Comparison of ENCODE assay signal across 6 mouse cellular contexts in genomic region chr6:94558603-94559002, GRCm38 (mm10). TPM values are rescaled to one million over a fixed set of nuclear protein-coding genes. Genes with fewer than 3 reads are reported as not detected.
A peak's percentile ranks its signal among the peaks of the same experiment; 100 is the strongest.
DNase-seq lines count a peak whose midpoint lies in the region; ATAC-seq and TF ChIP-seq lines count a peak whose summit lies in the region.
"Not testable (repeated sequence)": the region's sequence is repeated elsewhere in the genome, so short reads cannot be mapped to it uniquely, and the experiment has no call there.

No protein-coding gene starts in this region.

- not testable (repeated sequence) for H3K27me3 ChIP-seq in heart, embryonic 10.5 days (ENCODE audit: insufficient read depth, poor library complexity, severe bottlenecking); liver, adult 2 months (ENCODE audit: control insufficient read depth, insufficient read depth, low read length); liver, embryonic 16.5 days (ENCODE audit: control insufficient read depth, insufficient read depth, low read depth, low read length); liver, postnatal 0 days (ENCODE audit: insufficient read depth, low read length)

- not testable (repeated sequence) for H3K4me3 ChIP-seq in heart, embryonic 10.5 days; liver, adult 2 months (ENCODE audit: insufficient read depth, low read depth, low read length); liver, embryonic 16.5 days (ENCODE audit: low read depth, low read length); liver, postnatal 0 days (ENCODE audit: low read depth, low read length)

- H3K9me3 ChIP-seq in heart, embryonic 10.5 days; liver, embryonic 16.5 days (replicated peaks; ENCODE audit: control insufficient read depth, low read length); liver, postnatal 0 days (ENCODE audit: low read length): not testable (repeated sequence)

- 0 out of 2 replicates have a peak overlapping the region, but pooled peaks have one; percentile 31 for H3K9ac ChIP-seq in liver, adult 2 months (ENCODE audit: low read depth, low read length)
- H3K9ac ChIP-seq in liver, embryonic 16.5 days (ENCODE audit: low read depth, low read length); liver, postnatal 0 days (replicated peaks): not testable (repeated sequence)

- TF ChIP-seq CTCF in liver, adult 2 months (IDR thresholded peaks at IDR 0.05; ENCODE audit: low read depth, low read length); liver, postnatal 0 days (IDR thresholded peaks at IDR 0.05; ENCODE audit: low read depth): not testable (repeated sequence)

- H3K4me1 ChIP-seq in heart, embryonic 10.5 days: peaks cover 28% of the 10 kb centered on the region
- H3K4me1 ChIP-seq in liver, adult 2 months (ENCODE audit: control insufficient read depth, insufficient read depth, low read length); liver, embryonic 16.5 days (ENCODE audit: control insufficient read depth, low read depth, low read length); liver, postnatal 0 days (ENCODE audit: insufficient read depth): not testable (repeated sequence)

- 64% methylated on average over 1 of the region's 1 CpGs for WGBS in heart, embryonic 10.5 days
- WGBS in liver, adult 2 months: 19% methylated on average over 1 of the region's 1 CpGs
- WGBS in liver, embryonic 16.5 days (ENCODE audit: insufficient replicate concordance): 57% methylated on average over 1 of the region's 1 CpGs
- 54% methylated on average over 1 of the region's 1 CpGs for WGBS in liver, postnatal 0 days (ENCODE audit: insufficient replicate concordance)

- ATAC-seq in liver, embryonic 16.5 days (ENCODE audit: low read depth): peak; percentile 30; the same call in 1 of the 2 replicates
- peak; percentile 56 for ATAC-seq in liver, postnatal 0 days

- not testable (repeated sequence) for TF ChIP-seq EP300 in liver, postnatal 0 days (IDR thresholded peaks at IDR 0.05; ENCODE audit: low read depth)

- not testable (repeated sequence) for H3K4me2 ChIP-seq in liver, embryonic 16.5 days (ENCODE audit: low read depth, low read length); liver, postnatal 0 days (ENCODE audit: low read depth, low read length)

- peak overlapping the region; percentile 6; the same call in 1 of the 2 replicates for H3K27ac ChIP-seq in heart, embryonic 10.5 days
- peak overlapping the region; percentile 85 for H3K27ac ChIP-seq in liver, adult 2 months (replicated peaks; ENCODE audit: insufficient read depth, low read depth, low read length)
- not testable (repeated sequence) for H3K27ac ChIP-seq in liver, embryonic 16.5 days (ENCODE audit: low read length); liver, postnatal 0 days (ENCODE audit: low read depth)

- H3K79me2 ChIP-seq in liver, adult 2 months (ENCODE audit: control insufficient read depth, insufficient read depth, low read length): not testable (repeated sequence)

- peak; percentile 29 for DNase-seq in heart, adult 11 months
- DNase-seq in heart, embryonic 10.5 days (ENCODE audit: low spot score); liver, postnatal 0 days: not testable (repeated sequence)
- peak; percentile 1 for DNase-seq in heart, postnatal 4 days
- peak; percentile 93 for DNase-seq in liver, adult 2 months (ENCODE audit: extremely low read depth, low read depth, low spot score)

- not testable (repeated sequence) for H3K36me3 ChIP-seq in heart, embryonic 10.5 days; liver, adult 2 months (ENCODE audit: control insufficient read depth, insufficient read depth, low read length); liver, embryonic 16.5 days (ENCODE audit: control insufficient read depth, insufficient read depth); liver, postnatal 0 days (replicated peaks; ENCODE audit: insufficient read depth, low read length)

- not testable (repeated sequence) for TF ChIP-seq POLR2A in liver, adult 2 months (IDR thresholded peaks at IDR 0.05; ENCODE audit: extremely low read depth, insufficient read depth, low read length)

RNA-seq across cellular contexts. Expression of gene Slc25a26, which starts 58.5 kb away (rescaled TPM):
- 11.3 and 12.8 TPM in 2 replicates for polyA plus RNA-seq in heart, embryonic 10.5 days (2016; fragmentation: Nextera tagmentation; extraction: Ambion mirVana)
- total RNA-seq in heart, postnatal 4 days (2021): 1 to 10 TPM; 9.8 TPM
- 5.7 and 6.5 TPM in 2 replicates for total RNA-seq in liver, adult 2 months (2014; rRNA removed)
- 7.9 and 9.7 TPM in 2 replicates for polyA plus RNA-seq in liver, adult 2 months (2012; rRNA removed)
- 2.6 and 3.1 TPM in 2 replicates for polyA plus RNA-seq in liver, embryonic 16.5 days (2015; fragmentation: Nextera tagmentation; extraction: Ambion mirVana)
- polyA plus RNA-seq in liver, postnatal 0 days (2015; fragmentation: Nextera tagmentation; extraction: Ambion mirVana): 3.0 and 3.6 TPM in 2 replicates
